Mouse (Mus musculus): ENCODE measurements around the gene Lrrc4c.

The Lrrc4c gene

DNA sequence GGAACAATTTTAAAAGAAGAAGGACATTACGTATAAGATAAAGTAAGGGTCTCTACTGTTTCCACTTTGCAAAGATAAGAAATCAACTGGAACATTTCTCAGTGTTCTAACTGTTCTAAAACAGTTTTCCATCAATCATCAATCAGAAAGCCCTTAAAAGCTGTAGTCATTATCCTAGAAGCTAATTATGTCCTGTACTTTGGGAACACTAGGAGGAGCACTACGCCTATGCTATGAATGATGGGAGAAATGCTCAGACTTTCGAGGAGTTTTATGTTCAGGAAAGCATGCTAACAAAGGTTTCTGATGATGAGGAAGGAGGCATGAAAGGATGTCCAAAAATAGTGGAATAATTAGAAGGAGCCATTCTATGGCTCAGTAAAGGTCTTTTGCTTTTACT, 219.5 kb downstream of the Lrrc4c start:
- DNase-seq (ENCODE audit: low spot score in 2 of 2) = no peak

DNA sequence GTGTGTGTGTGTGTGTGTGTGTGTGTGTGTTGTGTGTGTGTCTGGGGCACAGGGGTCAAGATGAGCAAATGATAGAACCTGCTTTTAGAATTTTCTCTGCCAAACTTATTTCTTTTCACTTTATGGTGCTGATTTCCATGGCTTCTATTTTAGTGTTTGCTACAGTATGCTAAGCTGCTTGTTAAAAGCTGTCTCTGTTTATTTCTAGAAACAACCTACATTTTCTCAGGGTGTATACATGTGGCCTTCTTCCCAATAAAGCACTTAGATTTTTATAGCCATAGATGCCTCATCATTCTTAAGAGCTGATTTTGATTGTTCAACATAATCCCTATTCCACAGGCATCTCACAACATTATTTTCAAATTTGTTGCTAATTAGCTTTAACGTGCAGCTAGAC, 229.2 kb downstream of the Lrrc4c start:
- no peak for DNase-seq (ENCODE audit: low spot score in 2 of 2)

DNA sequence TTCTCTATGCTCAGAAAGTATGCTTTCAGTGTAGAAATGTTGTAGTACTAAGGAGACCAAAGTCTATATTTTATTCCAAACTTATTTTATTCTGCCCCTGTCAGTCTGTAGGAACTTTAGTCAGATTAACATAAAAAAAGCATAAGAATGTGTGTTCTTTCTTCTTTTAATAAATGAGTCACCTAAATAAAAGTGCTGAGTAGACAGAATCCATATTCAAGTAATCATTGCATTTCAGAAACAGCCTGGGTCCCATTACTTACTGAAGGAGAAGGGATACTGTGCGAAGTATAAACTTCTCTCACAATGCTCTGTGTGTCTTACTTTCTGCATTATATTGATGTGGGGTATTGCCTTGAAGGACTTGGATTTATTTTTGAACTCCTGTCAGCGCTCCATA, 255.8 kb downstream of the Lrrc4c start:
- DNase-seq (ENCODE audit: low spot score in 2 of 2) = no peak

DNA sequence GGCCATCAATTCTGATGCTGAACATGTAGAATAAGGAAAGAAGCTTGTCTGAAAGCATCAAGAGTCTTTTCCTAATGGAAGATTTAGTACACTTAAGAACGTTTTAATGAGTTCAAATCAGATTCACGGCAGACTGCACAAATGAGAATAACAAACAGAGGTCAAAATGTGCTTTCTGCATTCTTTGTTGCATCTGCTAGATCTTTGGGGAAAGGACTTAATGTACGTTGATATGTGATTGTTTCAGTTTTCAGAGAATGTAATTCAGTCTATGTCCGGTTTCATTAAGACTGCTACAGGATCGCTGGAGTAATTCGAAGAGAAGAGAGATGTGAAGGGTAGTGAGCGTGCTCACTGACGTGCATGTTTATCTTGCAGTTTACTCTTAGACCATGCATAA, 259.7 kb downstream of the Lrrc4c start:
- DNase-seq (ENCODE audit: low spot score in 2 of 2) = no peak

DNA sequence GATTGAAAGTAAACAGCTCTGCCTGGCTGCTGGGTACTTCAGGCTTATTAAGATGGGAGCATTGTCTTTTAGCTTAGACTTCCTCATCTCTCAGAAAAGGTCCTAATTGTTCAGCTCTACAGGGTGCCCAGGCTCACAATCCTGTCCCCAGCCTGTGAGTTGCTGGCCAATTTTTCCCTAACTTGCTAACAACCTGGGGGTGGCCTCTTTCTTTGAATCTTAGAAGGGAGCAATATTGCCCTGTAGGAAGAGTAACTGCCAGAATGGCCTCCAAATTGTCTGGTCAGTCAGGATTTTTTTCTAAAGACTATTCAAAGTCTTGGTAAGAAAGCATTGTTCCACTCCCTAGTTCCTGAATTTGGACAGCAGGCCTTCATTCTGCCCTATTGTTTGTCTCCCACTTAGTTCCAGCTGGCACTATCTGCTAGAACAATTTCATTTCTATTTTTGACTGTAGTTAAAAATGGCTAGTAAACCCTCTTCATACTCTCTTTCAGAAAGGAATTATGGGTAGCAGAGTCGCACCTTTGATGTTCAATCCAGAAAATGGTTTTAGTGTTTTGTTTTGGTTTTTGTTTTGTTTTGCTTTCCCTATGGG, 262.3 kb downstream of the Lrrc4c start:
- DNase-seq (ENCODE audit: low spot score in 2 of 2) = no peak

DNA sequence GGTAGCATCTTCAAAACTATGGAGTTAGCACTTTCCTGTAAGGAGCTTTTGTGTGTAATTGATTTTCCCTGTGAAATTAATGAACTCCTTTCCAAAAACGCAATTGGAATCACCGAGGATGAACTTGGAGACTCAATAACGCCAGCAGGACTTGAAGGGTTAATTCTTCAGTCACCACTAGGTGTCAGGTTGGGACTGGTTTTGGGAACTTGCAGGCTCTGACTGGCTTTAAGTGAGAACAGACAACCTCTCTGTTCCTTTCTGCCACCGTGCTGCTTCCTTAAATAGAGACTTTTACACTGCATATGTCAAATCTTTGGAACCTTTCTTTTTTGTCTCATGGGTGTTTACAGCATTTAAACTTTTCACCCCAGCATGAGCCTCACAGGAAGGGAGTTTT, 267.7 kb downstream of the Lrrc4c start:
- DNase-seq (ENCODE audit: low spot score in 2 of 2) = no peak

DNA sequence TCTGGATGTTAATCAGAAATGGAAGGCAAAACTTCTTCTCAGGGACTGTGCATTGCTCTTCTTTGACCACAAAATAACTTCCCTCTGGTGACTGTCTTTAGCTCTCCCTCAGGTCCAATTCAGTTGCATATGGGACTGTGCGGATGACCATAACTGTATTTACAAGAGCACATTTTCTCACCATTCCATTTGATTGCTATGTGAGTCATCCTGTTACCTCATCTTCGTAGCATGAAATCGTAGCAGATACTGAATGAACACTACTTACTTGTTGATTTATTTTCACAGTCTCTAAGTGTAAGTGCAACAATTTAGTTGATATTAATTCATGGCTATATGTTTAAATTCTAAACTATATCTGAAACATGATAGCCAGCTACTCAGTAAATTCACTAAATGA, 286.8 kb downstream of the Lrrc4c start:
- no peak for DNase-seq (ENCODE audit: low spot score in 2 of 2)

DNA sequence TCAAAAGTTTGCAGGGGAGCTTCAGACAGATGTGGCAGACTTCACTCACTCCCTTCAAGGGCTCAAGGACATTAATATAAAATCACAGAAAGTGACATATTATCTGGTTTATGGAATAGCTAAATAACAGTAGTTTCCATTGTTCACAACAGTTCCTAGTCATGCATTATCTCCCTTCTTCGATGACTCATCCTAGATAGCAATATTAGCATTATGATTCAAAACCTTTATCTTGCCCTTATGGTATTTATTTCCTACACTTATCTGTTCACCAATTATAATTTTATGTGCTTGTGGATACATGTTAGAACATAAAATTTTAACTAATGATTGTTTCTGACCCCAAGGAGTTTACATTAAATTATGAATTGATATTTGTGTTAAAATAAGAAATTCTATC, 296.2 kb downstream of the Lrrc4c start:
- no peak for DNase-seq (ENCODE audit: low spot score in 2 of 2)

DNA sequence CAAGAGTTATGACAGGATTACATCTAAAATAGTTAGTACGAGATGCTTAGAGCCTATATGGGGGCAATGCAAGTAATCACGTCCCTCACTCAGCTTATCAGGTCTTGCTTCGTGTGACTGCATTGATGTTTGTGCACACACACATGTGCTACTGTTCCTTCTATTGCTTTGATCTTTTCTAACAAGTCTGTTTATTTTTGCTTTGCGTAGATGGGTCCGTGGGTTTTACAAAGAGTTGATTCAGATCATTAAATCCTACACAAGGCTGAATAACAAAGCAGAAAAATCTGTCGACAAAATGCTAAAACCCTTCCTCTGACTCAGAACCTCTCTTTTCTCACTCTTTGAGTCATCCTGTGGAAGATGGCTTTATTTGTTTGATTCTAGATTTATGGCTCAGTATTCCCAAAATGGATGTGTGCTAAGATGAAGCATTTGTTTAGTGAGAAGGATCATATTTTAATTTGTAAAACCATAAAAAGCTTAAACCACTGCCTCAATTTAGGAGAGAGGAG, 300.8 kb downstream of the Lrrc4c start:
- DNase-seq (ENCODE audit: low spot score in 2 of 2) = no peak

DNA sequence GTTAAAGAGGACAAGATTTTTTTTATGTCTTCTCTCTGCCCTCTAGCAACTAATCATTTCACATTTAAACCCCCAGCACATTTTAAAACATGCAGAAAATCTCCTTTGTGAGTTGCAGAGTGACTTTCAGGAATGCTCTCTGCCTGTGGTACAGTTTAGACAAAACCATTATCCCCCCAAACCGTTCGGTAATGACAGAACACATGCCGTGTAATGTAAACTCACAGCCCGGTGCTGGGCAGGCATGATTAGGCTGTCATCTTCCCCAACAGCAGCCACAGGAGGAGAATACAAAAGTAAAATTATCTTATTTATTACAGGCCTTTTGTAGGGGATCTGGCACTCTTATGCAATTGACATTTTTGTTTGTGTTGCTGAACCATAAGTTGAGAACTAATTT, 349.1 kb downstream of the Lrrc4c start:
- DNase-seq (ENCODE audit: low spot score in 2 of 2) = no peak

DNA sequence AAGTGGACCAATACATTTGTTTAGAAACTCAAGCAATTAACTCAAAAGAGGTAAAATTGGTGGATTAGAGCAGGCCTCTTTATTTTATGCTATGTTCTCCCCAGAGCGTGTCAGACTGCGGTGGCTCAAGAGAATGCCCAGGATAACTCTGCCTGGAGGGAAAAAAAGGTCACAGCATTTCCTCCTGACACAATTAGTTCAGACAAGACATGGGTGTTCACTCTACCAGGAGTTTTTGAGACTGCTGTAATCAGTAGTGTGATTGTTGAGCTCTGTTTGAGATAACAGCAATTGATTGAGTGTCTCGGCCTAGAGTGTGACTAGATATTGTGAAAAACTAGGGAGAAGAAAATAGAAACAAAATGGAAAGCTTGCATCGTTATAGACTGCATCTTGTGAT, 363.8 kb downstream of the Lrrc4c start:
- no peak for DNase-seq (ENCODE audit: low spot score in 2 of 2)

DNA sequence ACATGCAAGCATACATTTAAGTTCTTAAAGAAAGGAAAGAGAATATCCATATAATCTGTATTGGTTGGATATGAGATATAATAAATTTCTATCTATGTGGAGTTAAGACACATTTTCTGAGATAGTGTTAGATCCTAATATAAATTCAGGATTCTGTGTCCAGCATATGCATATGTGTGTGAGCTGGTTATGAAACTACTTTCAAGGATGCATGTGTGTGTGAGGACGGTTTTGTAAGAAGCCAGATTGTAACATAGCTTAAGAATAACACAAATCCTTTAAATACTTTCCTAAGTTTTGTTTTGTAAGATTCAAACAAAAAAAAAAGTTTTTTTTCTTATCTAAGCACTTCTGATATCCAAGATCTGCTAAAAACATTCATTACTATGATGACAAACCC, 367.4 kb downstream of the Lrrc4c start:
- no peak for DNase-seq (ENCODE audit: low spot score in 2 of 2)

DNA sequence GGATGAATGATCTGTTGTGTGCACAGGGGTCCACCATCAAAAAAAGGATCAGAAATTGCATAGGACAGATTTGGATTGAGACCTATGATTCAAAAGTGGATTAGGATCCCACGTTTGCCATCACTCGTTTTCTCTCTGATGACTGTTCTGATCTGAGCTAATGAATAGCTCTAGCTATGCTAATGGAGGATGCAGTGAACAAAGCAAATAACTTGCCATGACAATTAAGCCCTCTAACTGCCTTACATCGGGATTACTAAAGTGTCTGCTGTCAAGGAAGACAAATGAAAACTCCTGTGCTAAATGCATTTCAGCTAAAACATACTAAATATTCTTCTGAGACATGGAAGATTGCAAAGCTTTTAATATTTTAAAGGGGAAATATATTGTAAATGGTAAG, 387.0 kb downstream of the Lrrc4c start:
- DNase-seq (ENCODE audit: low spot score in 2 of 2) = no peak

DNA sequence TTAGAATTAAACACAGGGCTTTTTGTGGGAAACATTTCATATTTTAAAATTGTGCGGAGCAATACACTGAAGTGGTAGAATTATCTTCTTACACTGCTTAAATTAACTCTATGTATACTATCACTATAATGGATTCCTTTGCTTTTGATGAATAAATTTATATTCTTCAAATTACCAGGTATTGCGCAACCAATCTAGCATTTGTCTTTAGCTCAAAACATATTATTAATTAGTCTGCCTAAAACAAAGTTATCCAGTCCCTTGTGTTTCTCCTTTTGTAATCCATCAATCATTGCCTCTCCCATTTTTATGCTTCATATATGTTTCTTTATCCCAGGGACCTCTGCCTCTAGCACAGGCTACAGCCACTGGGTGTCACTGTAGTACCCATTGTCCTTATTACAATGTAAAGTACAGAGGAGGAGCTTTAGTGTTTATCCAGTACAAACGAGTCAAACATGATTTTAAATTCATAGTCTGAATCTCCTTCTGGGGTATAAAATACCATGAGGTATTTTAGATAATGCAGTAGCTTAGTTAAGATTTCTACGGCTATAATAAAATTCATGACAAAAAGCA, 389.9 kb downstream of the Lrrc4c start:
- DNase-seq (ENCODE audit: low spot score in 2 of 2) = no peak

DNA sequence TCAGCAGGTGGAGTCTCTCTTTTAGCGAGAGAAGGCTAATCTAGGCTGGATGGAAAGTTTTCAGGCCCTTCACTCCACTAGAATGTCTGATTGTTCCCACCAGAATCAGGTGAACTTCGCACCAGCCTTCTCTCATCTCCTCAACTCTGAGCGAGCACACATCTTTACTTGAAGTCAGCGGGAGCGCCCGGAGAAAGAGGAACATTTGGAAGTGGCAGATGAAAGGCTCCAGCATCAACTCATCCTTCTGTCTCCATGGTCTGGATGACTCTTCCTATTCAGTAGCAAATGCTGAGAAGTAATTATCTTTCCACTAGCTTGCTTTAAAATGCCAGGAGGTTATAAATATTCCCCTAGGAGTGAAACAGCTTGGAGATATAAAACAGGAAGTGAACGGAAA, 396.6 kb downstream of the Lrrc4c start:
- no peak for DNase-seq (ENCODE audit: low spot score in 2 of 2)

DNA sequence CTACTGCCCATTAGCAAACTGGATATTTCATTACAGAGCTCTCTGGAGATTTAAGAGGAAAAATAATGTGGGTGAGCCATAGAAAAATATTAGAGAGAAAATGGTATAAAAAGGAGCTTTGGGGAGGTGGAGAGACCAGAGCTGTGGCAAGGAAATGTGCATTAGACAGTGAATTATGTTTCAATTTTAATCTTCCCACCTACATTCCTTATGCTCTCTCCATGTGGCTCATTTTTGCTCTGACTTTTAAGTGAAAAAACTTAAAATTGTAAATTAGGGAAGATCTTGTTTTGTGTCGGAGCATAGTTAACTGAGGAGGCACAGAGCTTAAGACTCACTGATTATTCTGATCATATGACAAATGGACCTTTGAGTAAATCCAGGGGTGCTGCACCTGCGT, 399.4 kb downstream of the Lrrc4c start:
- DNase-seq (ENCODE audit: low spot score in 2 of 2) = no peak

DNA sequence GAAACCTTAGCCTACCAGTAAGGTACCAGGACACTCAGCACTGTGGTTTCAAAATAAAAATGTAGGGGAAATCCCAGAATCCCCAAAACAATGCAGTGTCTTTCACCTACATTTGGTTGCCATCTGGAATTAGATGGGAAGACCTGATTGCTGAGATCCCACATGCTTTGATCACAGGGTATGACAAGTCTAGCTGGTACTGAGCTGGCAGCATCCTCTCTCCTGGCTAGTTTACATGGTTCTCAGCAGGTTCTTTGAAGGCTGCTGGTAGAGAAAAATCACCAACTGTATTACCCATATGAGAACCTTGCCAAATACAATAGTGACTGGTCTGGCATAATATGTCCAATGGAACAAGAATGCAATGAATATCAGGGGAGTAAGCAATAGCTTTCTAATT, 405.4 kb downstream of the Lrrc4c start:
- DNase-seq (ENCODE audit: low spot score in 2 of 2) = no peak

DNA sequence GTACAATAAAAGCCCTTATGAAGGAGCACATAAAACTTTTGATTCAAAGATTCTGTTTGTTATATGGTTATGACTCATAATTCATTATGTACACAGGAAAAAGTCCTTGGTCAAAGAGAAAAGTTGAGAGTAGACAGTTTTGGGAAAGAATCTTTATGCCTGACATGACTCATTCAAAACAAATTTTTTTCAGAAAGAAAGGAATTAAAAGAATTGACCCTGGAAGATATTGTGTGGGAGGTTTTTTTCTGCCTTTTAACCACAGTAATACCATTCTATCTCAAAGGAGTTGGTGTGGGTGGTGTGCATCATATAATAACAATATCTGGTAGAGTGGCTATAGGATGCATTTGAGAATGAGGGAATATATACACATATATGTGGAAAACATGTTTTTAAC, 418.1 kb downstream of the Lrrc4c start:
- DNase-seq (ENCODE audit: low spot score in 2 of 2) = no peak

DNA sequence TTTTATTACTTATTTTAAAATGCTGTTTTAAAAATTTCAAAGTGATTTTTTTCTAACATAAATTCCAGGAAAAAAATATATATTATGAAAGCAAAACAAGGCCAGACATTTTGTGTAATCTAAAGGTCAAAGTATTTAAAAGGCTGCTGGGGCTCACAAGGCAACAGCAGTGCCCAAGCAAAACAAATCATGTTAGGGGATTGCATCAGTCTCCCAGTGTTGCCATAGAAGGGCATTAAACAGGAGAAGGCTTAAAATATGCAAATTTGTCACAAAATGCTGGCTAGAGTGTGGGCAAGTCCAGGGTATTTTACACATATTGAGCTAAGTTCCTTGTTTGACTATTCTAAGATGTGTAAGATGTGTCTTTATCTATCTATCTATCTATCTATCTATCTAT, 437.1 kb downstream of the Lrrc4c start:
- no peak for DNase-seq (ENCODE audit: low spot score in 2 of 2)

DNA sequence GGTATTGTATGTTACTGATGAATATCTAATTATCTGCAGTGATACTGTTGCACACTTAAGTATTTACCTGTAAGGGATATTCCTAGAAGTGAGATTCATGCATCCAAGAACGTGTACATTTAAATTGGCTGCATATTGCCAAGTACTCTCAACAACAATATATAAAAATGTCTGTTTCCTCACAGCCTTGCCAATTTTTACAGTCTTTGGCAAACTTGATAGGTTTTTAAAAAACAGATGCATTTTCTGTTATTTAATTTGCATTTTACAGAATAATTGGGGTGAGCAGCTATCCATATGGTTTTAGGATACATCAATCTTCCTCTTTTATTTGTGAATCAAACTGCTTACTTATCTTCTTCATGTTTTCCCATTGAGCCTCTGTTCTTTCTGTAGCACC, 439.7 kb downstream of the Lrrc4c start:
- DNase-seq (ENCODE audit: low spot score in 2 of 2) = no peak

DNA sequence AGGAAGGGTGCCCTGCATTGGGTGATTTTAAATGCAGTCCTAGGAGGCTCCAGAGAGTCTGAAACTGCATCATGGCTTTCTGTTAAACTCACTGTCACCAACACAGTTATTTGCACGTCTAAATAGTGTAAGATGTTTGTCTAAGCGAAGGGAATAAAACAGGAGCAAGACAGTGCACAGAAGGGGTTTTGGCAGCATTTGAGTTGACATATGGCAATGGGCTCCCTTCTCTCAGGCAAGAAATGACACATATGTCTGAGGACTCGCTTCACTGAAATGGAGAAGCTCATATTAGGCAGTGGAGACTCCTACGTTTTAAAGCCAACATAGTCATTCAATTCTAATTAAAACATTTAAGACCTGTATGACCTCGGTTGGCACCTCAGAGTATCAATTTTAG, 445.6 kb downstream of the Lrrc4c start:
- no peak for DNase-seq (ENCODE audit: low spot score in 2 of 2)

DNA sequence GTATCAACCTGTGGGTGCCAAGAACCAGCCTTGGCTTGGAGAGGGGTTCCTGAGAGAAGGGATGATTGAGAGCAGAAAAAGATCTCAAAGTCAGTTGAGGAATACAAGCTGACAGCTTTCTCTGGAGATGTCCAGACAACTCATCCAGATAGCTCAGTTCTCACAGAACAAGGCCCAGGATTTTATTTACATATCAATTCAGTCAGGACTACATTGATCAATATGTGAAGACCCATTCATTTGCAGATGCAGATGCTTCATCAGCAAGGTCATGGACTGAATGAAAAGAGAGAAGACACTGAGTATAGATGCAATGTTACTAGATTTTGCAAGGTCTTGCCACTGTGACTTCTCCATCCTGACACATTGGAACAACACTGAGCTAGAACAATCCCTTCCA, 457.4 kb downstream of the Lrrc4c start:
- no peak for DNase-seq (ENCODE audit: low spot score in 2 of 2)

DNA sequence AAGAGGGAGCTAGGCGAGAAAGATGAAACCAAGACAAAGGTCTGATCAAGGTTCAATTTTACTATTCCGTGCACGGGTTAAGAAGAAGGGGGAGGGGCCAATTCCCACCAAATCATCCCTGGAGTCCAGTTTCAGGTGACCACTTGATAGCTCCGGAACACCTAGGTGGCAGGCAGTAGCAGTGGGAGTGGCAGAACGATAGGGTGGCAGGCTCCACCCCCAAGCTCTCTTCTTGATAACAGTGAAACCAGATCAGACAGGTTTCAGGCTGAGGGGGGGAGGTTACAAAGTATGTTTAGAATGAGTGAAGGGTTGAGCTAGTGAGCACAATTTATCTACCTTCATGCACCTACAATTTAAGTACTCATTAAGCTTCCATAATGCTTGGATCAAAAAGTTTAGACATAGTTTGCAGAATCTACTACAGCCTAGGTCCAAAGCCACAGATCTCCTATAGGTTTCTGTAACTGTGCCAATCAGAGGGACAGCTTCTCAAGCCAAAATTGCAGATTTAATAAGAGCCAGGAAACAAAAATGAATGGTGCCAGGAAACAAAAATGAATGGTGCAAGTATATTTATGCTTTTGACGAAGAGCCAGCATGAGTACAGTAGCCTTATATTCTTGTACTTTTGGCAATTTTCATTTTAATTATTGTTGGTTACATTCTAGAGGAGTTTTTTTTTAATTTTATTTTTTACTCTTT, 478.9 kb downstream of the Lrrc4c start:
- no peak for DNase-seq (ENCODE audit: low spot score in 2 of 2)

Measured in spleen, postnatal 36 days (tissue).